Mouse (Mus musculus): ENCODE results near the gene Slc25a35. TPM values are rescaled to one million over a fixed set of nuclear protein-coding genes. Genes with fewer than 3 reads are reported as not detected.
"Not testable (repeated sequence)": the region's sequence is repeated elsewhere in the genome, so short reads cannot be mapped to it uniquely, and the experiment has no call there.

Gene Slc25a35
- total and polyA plus RNA-seq, 3 experiments: 4.2 to 21.6 (median 5.3) TPM

DNA sequence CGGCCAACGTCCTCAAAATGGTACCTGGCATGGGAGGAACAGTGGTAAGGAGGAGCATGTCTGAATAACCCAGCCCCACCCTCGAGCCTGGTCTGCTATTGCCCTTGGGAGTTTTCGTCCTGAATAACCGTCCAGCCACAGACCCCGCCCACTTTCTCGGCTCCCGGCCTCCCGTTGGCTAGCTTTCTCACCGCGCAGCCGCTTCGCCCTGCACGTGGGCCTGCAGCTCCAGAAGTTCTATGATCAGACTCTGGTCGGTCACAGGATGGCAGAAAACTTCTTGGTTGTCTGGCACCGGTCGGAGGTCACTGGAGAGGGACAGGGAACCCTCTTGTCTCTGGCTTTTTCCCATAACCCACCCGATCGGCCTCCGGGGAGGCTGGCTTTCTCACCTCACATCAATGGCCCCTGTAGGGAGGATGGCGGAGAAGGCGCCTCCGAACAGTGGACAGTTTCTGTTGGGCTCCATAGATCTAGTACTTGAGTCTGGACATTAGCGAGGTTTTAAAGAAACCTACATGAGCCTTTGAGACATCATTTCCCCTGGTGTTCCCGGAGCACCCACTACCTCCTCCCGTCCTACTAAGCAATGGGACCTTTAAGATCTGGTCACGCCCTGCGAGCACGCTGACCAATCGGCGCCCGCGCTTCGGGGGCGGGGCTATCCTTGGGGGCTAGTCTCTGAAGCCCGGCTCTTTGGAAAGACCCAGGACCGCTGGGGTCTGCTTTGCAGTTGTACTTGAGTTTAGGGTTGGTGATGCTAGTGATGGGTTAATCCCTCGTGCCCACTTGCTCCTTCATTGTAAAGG, 5.5 kb downstream of the Slc25a35 start:
- Histone ChIP-seq H3K9ac (ENCODE audit: low read depth, low read length) (peak overlapping the region; percentile 67), H3K27ac (peak overlapping the region; percentile 66), H3K4me3 (peak overlapping the region; percentile 56)
- H3K79me2 ChIP-seq (replicated peaks; ENCODE audit: control insufficient read depth, insufficient read depth, low read length); H3K4me1 ChIP-seq (ENCODE audit: control insufficient read depth, insufficient read depth, low read length); H3K27me3 ChIP-seq (ENCODE audit: control insufficient read depth, insufficient read depth, low read length); H3K36me3 ChIP-seq (ENCODE audit: control insufficient read depth, insufficient read depth, low read length); intact Hi-C loops (cut with DNase I): not testable (repeated sequence)
- TF ChIP-seq POLR2A (IDR thresholded peaks at IDR 0.05; ENCODE audit: insufficient read depth, low read depth, low read length): 0 out of 2 replicates have a peak, but pooled peaks have one; percentile 16
- WGBS: under 1% methylated on average over 38 of the region's 38 CpGs
- DNase-seq: peak; percentile 89 to 91

DNA sequence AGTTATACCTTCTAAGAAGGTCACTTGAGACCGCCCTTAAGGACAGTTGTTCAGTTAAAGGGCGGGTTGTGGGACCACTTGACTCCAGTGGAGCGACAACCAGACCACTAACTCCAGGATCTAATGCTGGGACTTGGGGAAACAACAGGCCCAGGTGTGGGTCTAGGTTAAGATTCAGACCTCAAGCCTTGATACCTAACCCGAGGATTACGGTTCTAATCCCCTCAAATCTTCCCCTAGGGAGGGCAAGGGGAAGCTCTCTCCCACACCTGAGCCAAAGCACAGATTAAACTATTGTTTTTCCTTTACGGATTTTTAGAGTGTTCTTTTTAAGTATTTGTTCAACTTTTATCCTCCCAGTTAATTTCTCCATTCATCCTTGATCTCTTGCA, 6.1 kb downstream of the Slc25a35 start:
- no peaks in the 10 kb centered on the region for H3K79me2 ChIP-seq (replicated peaks; ENCODE audit: control insufficient read depth, insufficient read depth, low read length)
- no peak for DNase-seq
- intact Hi-C loops (cut with DNase I): no loop called here
- H3K9ac ChIP-seq (ENCODE audit: low read depth, low read length): peak overlapping the region; percentile 67
- 37% methylated on average over 6 of the region's 6 CpGs for WGBS
- H3K27me3 ChIP-seq (ENCODE audit: control insufficient read depth, insufficient read depth, low read length): no peaks in the 10 kb centered on the region
- no peak for TF ChIP-seq EP300 (IDR thresholded peaks at IDR 0.05; ENCODE audit: insufficient read depth, low read depth, low read length)
- no peak for TF ChIP-seq CTCF (IDR thresholded peaks at IDR 0.05)
- no peak for TF ChIP-seq POLR2A (IDR thresholded peaks at IDR 0.05; ENCODE audit: insufficient read depth, low read depth, low read length)
- H3K4me1 ChIP-seq (ENCODE audit: control insufficient read depth, insufficient read depth, low read length): peaks cover 7% of the 10 kb centered on the region
- no peaks in the 10 kb centered on the region for H3K36me3 ChIP-seq (ENCODE audit: control insufficient read depth, insufficient read depth, low read length)
- peak overlapping the region; percentile 66 for H3K27ac ChIP-seq
- peak overlapping the region; percentile 56 for H3K4me3 ChIP-seq

DNA sequence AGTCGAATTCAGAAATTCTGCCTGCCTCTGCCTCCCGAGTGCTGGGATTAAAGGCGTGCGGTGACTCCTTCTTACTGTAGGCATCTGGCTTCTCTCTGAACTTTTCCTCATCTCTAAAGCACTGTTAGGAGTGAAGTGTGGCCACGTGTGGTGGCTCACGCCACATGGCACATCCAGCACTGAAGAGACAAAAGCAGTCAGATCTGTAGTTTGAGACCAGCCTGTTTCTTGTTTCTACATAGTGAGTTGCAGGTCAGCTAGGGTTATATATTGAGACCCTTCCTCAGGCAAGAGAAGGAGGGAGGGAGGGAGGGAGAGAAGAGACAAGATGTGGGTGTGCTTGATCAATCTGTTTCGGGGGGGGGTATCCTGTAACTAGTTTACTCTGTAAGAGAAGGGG, 7.2 kb downstream of the Slc25a35 start, which contains the start of gene Rangrf:
TSS of gene Rangrf (minus strand) at position 101 of the 400 bp plus-strand sequence.
- H3K27me3 ChIP-seq (ENCODE audit: control insufficient read depth, insufficient read depth, low read length): no peaks in the 10 kb centered on the region
- peak within 1 kb of the TSS; percentile 67; the same call in 1 of the 2 replicates for H3K9ac ChIP-seq (ENCODE audit: low read depth, low read length)
- no peak within 1 kb of the TSS for H3K27ac ChIP-seq
- TF ChIP-seq POLR2A (IDR thresholded peaks at IDR 0.05; ENCODE audit: insufficient read depth, low read depth, low read length) (no peak), CTCF (IDR thresholded peaks at IDR 0.05) (no peak), EP300 (IDR thresholded peaks at IDR 0.05; ENCODE audit: insufficient read depth, low read depth, low read length) (no peak)
- H3K4me1 ChIP-seq (ENCODE audit: control insufficient read depth, insufficient read depth, low read length): peaks cover 6% of the 10 kb centered on the region
- H3K4me3 ChIP-seq: peak within 1 kb of the TSS; percentile 56; the same call in 1 of the 2 replicates
- DNase-seq: no peak
- 71% methylated on average over 7 of the region's 7 CpGs for WGBS
- no peaks in the 10 kb centered on the region for H3K36me3 ChIP-seq (ENCODE audit: control insufficient read depth, insufficient read depth, low read length)
- no peaks in the 10 kb centered on the region for H3K79me2 ChIP-seq (replicated peaks; ENCODE audit: control insufficient read depth, insufficient read depth, low read length)
- intact Hi-C loops (cut with DNase I): no loop called here

DNA sequence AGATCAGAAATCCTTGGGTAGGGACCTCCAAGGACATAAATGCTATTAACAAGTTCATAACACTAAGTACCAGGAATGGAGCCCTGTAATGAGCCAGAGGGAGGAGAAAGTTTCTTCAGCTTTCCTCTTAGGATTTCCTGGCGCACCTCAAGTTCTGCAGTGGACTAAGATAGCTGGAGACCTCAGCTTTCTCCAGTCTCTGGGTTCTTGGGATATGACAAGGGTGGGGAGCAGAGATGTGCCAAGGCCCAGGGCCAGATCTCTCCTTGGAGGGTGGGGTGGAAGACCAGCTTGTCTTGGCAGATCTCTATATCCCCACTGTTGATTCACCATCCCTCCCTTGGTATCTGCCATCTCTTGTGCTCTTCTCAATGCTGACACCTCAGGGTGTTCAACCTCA, 7.7 kb downstream of the Slc25a35 start:
- intact Hi-C loops (cut with DNase I): no loop called here
- Histone ChIP-seq H3K9ac (ENCODE audit: low read depth, low read length) (no peak overlapping the region), H3K4me1 (ENCODE audit: control insufficient read depth, insufficient read depth, low read length) (peaks cover 6% of the 10 kb centered on the region), H3K79me2 (replicated peaks; ENCODE audit: control insufficient read depth, insufficient read depth, low read length) (no peaks in the 10 kb centered on the region), H3K36me3 (ENCODE audit: control insufficient read depth, insufficient read depth, low read length) (no peaks in the 10 kb centered on the region), H3K27ac (no peak overlapping the region), H3K27me3 (ENCODE audit: control insufficient read depth, insufficient read depth, low read length) (no peaks in the 10 kb centered on the region), H3K4me3 (no peak overlapping the region)
- TF ChIP-seq EP300 (IDR thresholded peaks at IDR 0.05; ENCODE audit: insufficient read depth, low read depth, low read length) (no peak), CTCF (IDR thresholded peaks at IDR 0.05) (no peak), POLR2A (IDR thresholded peaks at IDR 0.05; ENCODE audit: insufficient read depth, low read depth, low read length) (no peak)
- no peak for DNase-seq
- 82% methylated on average over 1 of the region's 1 CpGs for WGBS

DNA sequence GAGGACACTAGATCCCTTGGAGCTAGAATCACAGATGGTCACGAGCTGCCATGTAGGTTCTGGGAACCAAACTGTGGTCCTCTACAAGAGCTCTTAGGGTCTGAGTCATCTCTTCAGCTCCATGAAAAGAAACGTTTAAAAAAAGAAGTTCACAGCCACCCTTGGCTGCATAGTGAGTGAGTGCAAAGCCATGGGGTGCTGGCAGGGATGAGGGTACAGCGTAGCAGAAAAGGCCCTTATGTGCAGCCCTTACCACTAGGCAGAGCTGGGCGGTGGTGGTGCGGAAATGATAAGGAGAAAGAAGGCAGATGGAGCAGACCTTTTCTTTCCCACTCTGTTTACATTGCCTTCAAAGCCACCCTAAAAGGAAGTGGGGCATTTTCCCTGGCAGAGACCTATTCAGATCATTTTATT, 11.4 kb downstream of the Slc25a35 start:
- TF ChIP-seq EP300 (IDR thresholded peaks at IDR 0.05; ENCODE audit: insufficient read depth, low read depth, low read length): no peak
- no peak for TF ChIP-seq POLR2A (IDR thresholded peaks at IDR 0.05; ENCODE audit: insufficient read depth, low read depth, low read length)
- TF ChIP-seq CTCF (IDR thresholded peaks at IDR 0.05): no peak
- Histone ChIP-seq H3K36me3 (ENCODE audit: control insufficient read depth, insufficient read depth, low read length) (no peaks in the 10 kb centered on the region), H3K4me3 (no peak overlapping the region), H3K27me3 (ENCODE audit: control insufficient read depth, insufficient read depth, low read length) (no peaks in the 10 kb centered on the region), H3K79me2 (replicated peaks; ENCODE audit: control insufficient read depth, insufficient read depth, low read length) (no peaks in the 10 kb centered on the region), H3K27ac (no peak overlapping the region), H3K9ac (ENCODE audit: low read depth, low read length) (no peak overlapping the region), H3K4me1 (ENCODE audit: control insufficient read depth, insufficient read depth, low read length) (peaks cover 3% of the 10 kb centered on the region)
- 51% methylated on average over 5 of the region's 5 CpGs for WGBS
- DNase-seq: no peak
- intact Hi-C loops (cut with DNase I): no loop called here

DNA sequence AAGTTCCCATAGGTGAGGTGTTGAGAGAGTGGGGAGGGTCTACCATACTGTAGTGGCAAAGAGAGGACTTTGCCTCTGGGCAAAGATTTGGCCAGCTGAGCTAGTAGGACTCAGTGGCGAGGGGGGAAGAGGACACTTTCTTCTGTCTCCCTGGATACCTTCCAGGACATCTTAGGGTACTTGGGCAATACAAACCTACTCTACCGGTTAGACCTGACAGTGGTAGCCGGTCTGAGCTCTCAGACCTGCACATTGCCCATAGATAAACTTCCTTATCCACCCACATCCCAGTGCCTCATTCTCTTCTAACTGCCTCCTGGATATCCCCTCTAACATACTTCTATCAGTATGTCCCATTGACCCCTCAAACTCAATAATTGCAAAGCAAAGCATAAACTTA, 13.0 kb downstream of the Slc25a35 start:
- intact Hi-C loops (cut with DNase I): no loop called here
- H3K79me2 ChIP-seq (replicated peaks; ENCODE audit: control insufficient read depth, insufficient read depth, low read length): no peaks in the 10 kb centered on the region
- H3K4me3 ChIP-seq: no peak overlapping the region
- 71% methylated on average over 3 of the region's 3 CpGs for WGBS
- H3K36me3 ChIP-seq (ENCODE audit: control insufficient read depth, insufficient read depth, low read length): no peaks in the 10 kb centered on the region
- no peak for DNase-seq
- H3K9ac ChIP-seq (ENCODE audit: low read depth, low read length): no peak overlapping the region
- TF ChIP-seq POLR2A (IDR thresholded peaks at IDR 0.05; ENCODE audit: insufficient read depth, low read depth, low read length) (no peak), CTCF (IDR thresholded peaks at IDR 0.05) (no peak), EP300 (IDR thresholded peaks at IDR 0.05; ENCODE audit: insufficient read depth, low read depth, low read length) (no peak)
- H3K27me3 ChIP-seq (ENCODE audit: control insufficient read depth, insufficient read depth, low read length): no peaks in the 10 kb centered on the region
- peaks cover 3% of the 10 kb centered on the region for H3K4me1 ChIP-seq (ENCODE audit: control insufficient read depth, insufficient read depth, low read length)
- H3K27ac ChIP-seq: no peak overlapping the region

Measured in heart, adult 2 months (tissue).